Mouse (Mus musculus) testis, postnatal 14 days (tissue): ENCODE results near the gene Mlh3.

Source experiments
- DNase-seq: peaks from one replicate; pipeline ENCODE4 v3.0.0; 2021; ENCODE audit warnings: low spot score

The Mlh3 gene

DNA sequence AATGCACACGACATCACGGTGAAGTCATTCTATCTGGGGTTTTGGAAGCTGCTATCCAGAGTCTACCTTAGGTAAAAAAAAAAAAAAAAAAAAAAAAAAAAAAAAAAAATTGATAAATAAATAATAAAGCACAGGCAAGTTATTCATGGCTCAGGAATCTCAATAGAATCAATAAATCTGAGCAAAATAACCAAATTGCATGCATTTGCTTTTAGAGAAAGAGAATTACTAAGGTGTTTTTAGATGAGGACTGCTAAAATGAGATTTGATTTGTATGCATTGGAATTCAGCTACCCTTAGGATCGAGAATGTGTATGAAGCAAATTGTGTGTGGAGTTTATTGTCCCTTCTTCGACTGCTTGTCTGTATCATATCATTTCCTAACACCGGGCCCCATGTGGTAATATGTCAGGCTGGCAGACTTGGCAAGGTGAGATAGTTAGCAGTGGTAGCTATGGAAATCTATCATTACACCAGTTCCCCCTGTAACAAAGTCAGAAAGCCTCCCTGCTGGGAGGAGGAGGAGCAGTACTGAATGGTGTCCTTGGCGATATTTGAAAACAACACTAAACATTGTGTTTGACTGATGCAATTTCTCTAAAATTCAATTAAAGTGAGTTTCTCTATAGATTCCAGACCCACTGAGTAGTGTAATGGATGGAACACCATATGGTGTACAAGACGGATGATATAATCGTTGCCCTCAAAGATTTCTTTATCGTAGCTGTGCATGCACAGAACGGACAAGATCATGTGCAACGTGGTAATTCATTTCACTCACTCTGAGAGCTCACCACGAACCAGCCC, 10.6 kb upstream of the Mlh3 start:
- DNase-seq = no peak

DNA sequence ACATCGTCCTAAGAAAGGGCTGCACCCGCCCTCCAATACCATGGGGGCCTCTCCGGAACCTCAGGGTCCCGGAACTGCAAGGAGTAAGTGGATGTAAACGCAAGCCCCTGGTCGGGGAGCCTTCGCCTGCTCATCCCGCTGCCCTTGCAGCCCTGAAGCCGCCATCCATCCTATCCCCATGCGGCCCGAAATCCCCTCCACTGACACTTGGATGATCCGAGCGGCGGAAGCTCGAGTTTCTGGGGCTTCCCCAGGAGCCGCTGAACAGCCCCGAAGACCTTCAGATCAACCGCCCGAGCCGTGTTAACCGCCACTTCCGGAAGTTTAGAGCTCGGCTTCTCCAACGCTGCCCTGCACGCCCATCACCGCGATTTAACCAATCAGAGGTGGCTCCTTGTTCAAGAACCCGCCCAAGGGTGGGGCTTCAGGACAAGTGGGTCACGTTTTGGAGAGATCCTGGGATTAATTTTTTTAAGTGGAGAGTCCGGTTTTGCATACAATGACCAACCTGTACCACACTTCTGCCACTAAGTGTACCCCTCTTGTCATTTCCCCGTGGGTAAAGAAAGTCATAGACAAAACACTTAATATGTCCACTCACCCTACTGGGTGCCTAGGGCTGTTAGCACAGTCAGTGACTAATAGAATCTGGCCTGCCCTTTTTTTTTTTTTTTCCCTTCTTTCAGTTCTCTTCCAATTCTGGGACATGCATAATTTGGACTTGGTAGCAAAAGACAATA, 9.9 kb upstream of the Mlh3 start:
- peak; percentile 95 for DNase-seq

DNA sequence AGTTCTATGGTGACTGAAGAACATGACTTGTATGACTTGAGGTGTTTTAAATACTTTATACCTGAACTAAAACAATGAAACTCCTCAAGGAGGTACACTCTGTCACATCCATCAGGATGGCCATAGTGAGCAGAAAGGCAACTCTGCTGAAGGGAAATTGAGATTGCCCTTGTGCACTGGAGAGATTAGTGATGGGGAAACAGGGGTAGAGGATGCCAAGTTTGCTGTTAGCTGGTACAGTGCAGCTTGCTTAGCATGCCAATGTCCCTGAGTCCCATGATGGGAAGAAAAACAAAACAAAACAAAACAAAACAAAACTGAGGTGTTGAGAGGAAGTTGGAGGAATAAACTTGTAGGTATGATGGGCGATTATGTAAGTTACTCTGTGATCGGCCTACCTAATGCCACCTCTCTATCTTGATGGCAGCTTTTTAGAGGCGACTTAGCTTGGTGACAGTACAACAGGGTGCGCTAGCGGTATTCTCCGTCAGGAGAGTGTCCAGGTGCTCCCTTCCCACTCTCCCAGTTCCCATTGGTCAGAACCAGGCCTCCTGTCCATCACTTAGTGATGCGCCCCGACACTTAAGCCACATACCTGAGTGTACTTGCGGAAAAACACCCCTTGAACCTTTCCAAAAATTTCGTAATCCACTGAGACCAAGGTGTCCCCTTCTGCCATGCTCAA, 9.1 kb upstream of the Mlh3 start:
- no peak for DNase-seq

- no peak for DNase-seq
These were observed 8.5 kb upstream of the Mlh3 start for GRCm38 (mm10) chr12:85278919-85279318.

DNA sequence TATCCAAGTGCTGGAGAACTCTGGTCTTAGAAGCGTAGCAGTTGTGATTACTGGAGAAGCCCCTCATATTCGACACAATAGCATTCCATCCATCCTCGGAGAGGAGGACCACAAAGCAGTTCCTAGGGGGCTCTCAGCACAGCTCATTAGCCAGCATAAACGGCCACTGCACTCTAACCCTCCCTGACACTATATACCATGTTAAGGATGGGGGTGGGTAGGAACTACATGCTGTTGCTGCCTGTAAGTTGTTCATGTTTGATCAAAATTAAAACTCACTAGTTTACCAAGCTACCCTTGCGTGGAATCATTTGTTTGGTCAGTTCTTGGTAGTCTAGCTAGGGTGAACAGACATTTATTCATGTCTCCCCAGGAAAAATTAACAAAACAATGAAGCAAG, 5.9 kb upstream of the Mlh3 start:
- no peak for DNase-seq

- no peak for DNase-seq
These were observed 3.1 kb upstream of the Mlh3 start for GRCm38 (mm10) chr12:85273508-85273907.

GRCm38 (mm10) chr12:85271843-85272206, 1.4 kb upstream of the Mlh3 start:
- DNase-seq = no peak

DNA sequence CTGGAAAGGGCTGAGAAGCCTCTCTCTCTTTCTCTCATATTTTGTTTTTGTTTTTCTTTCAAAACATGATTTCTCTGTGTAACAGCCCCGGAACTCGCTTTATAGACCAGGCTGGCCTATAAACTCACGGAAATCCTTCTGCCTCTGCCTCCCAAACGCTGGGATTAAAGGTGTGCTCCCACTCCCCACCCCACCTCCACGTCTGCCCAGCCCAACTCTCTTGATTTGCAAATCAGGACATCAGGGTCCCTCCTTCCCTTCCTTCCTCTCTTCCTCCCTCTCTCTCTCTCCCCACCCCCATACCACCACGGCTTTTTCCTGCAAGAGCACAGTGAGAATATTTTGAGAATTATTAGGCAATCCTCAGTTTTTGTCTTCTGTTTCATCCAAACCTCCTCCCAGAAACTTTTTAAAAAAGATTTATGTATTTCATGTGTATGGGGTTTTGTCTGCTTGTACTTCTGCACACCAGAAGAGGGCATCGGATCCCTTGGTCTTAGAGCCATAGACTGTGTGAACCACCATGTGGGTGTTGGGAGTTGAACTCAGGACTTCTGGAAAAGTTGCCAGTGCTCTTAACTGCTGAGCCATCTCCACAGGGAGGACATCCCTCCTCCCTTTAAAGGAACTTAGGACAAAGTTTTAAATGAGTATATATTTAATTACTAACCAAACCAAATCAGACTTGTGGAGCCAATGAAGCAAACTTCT, 888 bp upstream of the Mlh3 start:
- DNase-seq = no peak

DNA sequence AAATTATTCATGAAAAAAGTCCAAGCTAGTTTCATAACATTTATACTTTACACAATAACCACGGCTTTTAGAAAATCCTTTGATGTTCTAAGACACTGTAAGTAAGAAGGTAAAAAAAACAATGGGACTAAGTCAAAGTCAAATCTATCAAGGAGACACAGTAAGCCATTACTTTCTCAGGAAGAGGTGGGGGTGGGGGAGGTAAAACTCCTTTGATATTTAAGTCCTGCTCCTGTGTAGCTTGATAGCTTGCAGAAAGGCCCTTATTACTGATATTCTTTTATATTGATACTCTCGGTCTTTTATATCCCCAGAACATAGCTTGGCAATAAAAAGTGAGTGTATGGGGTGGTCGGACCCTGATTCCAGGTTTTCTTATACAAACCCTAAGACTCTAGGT, 578 bp downstream of the Mlh3 start:
- DNase-seq = no peak

- no peak for DNase-seq
These were observed 4.2 kb downstream of the Mlh3 start for GRCm38 (mm10) chr12:85266248-85266647.

GRCm38 (mm10) chr12:85264940-85265339, 5.5 kb downstream of the Mlh3 start:
- DNase-seq = no peak

DNA sequence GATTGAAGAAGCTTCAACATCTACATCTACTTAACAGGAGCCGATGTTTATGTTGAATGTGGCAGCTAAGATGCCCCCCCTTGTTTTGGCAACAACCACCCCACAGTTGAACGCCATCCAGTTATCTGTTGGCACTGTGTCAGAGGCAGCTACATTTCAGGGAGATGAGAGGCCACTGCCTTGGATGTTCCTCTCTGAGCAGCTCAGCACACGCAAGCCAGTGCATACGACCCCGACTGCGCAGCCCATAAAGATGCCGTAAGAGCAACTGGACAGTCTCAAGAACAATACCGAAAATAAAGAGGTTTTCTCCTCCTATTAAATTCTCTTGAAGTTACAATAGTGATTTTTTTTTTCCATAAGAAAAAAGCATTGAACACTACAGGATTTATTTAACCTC, 5.9 kb downstream of the Mlh3 start:
- no peak for DNase-seq

GRCm38 (mm10) chr12:85263190-85263589, 7.2 kb downstream of the Mlh3 start:
- no peak for DNase-seq

DNA sequence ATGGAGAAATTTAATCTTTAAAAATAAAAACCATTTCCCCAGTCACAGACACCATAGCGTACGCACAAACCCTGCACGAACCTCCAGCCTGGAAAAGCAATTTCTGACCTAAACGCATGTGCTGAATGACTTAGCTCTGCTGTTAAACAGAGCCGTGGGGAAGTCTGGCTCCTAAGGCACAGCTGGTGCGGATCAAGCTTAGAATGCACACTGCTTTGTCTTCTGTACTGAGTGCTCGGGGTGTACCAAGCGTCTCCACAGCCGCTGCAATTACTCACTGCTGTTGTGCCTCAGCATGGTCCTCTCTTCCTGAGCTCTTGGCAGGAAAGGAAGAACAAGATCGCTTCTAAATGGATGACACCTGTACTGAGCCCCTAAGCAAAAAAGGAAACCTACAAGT, 7.9 kb downstream of the Mlh3 start:
- no peak for DNase-seq

DNA sequence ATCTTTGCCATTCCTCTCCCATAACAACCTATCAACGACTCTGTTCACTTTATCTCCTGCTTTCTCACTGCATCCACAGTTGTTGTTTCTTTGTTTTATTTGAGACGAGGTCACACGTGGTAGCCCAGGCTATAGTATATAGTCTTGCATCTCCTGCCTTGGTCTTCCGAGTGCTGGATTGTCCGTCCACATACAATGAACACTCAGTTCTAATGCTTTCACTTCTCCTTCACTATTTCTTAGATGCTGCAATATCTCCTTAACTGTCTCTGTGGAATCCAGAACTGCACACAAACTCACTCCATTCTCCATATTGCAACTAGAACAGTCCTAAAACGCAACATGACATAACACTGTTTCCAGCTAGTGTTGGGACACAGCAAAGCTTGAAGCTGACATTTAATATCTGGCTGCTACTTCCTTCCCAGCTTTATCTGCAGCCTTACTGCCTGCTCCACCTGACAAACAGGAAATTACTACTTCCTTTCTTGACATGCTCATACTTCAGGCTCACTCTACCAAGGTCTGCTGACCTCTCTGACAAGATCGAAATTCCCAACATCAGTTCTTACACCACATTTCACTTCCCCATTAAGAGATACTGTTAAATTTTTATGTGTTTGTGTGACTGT, 13.3 kb downstream of the Mlh3 start:
- DNase-seq = no peak

GRCm38 (mm10) chr12:85256074-85256751, 14.2 kb downstream of the Mlh3 start:
- no peak for DNase-seq

- no peak for DNase-seq
These were observed 18.3 kb downstream of the Mlh3 start for GRCm38 (mm10) chr12:85252083-85252482.

DNA sequence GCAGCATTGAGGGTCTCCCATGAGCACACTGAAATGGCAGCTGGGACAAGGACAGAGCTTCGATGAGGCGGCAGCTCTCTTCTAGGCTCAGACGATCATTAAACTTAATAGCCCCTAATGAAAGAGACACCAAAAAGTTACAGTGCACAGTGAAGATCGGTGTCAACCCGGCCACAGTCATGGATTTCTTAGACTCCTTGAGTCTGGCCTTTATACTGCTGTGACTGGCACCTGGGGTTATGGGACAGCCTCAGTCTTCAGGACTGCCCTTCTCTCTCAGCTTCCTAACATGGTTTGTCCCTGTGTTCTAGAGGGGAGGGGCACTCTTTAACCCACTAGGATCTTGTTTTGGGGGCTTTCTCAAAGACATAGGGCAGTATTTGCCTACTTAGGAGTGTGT, 32.8 kb downstream of the Mlh3 start:
- no peak for DNase-seq

DNA sequence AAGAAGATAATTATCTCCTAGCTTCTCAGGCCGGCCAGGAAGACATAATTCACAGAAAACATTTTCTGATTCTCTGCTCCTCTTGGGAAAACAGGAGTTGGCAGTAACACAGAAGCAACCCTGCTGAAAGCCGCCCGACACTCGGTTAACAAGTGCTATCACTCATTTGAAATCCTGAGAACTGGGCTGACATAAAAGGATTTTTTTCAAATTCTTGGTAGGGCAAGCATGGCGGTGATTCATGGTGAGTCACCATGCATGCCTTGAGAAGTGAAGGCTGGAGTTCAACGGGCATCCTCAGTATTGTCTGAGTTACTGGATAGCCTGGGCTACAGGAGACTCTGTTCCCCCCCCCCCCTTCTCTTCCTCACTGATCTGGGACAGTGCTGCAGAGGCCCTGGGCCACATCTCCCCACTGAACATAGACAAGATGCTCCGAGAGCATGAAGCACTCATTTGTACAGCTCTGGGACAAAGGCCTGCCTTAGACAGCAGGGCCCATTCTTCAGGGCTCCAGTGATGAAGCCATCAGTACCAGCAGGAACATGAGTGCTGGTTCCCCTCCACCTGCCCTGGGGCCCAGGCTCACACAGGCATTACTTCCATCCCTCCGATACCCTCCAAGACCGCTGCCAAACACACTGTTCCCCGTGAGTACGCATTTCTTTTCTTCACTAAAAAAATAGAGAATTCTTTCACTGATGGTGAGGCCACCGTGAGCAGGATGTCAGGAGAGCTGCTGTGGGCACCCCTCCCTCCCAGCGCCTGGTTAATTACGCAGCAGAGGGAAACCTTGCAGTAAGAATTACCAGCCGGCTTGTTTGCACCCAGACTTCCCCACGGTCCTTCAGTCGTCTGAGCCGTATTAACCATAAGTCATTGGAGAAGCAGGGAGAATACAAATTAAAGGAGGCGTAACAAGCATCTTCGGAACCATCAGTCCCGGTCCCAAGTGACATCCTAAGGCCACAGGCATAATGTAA, 36.7 kb downstream of the Mlh3 start:
- DNase-seq = no peak
